Mouse (Mus musculus) limb, embryonic 11.5 days (tissue): ENCODE measurements at regions not wholly inside any gene's neighbourhood (a gene's known extent, or its start where the extent isn't known, plus 50 kb on each side); places are given as distances from the start of the nearest gene placed in this dataset.

Experiments
- ATAC-seq: fragments of 200-750 bp; cut with Nextera tagmentation; 2 replicates; pipeline ENCODE4 v1.8.0; 2017; ENCODE audit warnings: low read depth; ENCODE audit not compliant: insufficient number of reproducible peaks, low FRiP score, low TSS enrichment
- DNase-seq: peaks from one replicate; pipeline ENCODE4 v3.0.0-alpha.2; 2015; ENCODE audit warnings: low spot score
- H3K27ac ChIP-seq: fragments of 300-500 bp; sonication (generic); replicated peaks from 2 replicates; pipeline ENCODE4 v1.5.1; 2014; ENCODE audit warnings: low read depth, mild to moderate bottlenecking, low read length
- H3K27me3 ChIP-seq: fragments of 300-500 bp; sonication (generic); 2 replicates; pipeline ENCODE4 v1.6.1; 2014; ENCODE audit warnings: mild to moderate bottlenecking, low read length, mixed read lengths; ENCODE audit not compliant: control insufficient read depth, insufficient read depth
- H3K36me3 ChIP-seq: fragments of 300-500 bp; sonication (generic); 2 replicates; pipeline ENCODE4 v1.6.1; 2014; ENCODE audit warnings: mild to moderate bottlenecking, low read length, moderate library complexity, mixed read lengths; ENCODE audit not compliant: control insufficient read depth, insufficient read depth
- H3K4me1 ChIP-seq: fragments of 300-500 bp; sonication (generic); 2 replicates; pipeline ENCODE4 v1.6.1; 2014; ENCODE audit warnings: low read length, mixed read lengths; ENCODE audit not compliant: control insufficient read depth, insufficient read depth
- H3K4me2 ChIP-seq: fragments of 300-500 bp; sonication (generic); 2 replicates; pipeline ENCODE4 v1.6.1; 2014; ENCODE audit warnings: low read depth, mild to moderate bottlenecking, moderate library complexity; ENCODE audit not compliant: severe bottlenecking
- H3K4me3 ChIP-seq: fragments of 300-500 bp; sonication (generic); 2 replicates; pipeline ENCODE4 v1.5.1; 2014; ENCODE audit warnings: low read depth, low read length
- H3K9ac ChIP-seq: fragments of 300-500 bp; sonication (generic); 2 replicates; pipeline ENCODE4 v1.6.1; 2014; ENCODE audit warnings: mild to moderate bottlenecking, low read length
- H3K9me3 ChIP-seq: fragments of 300-500 bp; sonication (generic); 2 replicates; pipeline ENCODE4 v1.6.1; 2016; ENCODE audit warnings: low read length; ENCODE audit not compliant: control insufficient read depth
- WGBS: fragments of 180-500 bp; shearing (Covaris S2); extraction: QIAGEN DNeasy Blood & Tissue Kit; methylation state at CpG from one replicate; pipeline ENCODE4 v1.1.7; 2014; 5-methylcytosine and 5-hydroxymethylcytosine counted together

GRCm38 (mm10) chr6:126287166-126287565 lies 120.5 kb upstream of the Ntf3 start:
- DNase-seq (no peak), ATAC-seq (no peak)
- no peak overlapping the region for H3K4me3 ChIP-seq
- WGBS: 82% methylated on average over 4 of the region's 4 CpGs
- H3K36me3 ChIP-seq: no peaks in the 10 kb centered on the region
- H3K9ac ChIP-seq: no peak overlapping the region
- no peak overlapping the region for H3K27ac ChIP-seq
- H3K27me3 ChIP-seq: no peaks in the 10 kb centered on the region
- H3K4me2 ChIP-seq: no peak overlapping the region
- no peaks in the 10 kb centered on the region for H3K4me1 ChIP-seq
- H3K9me3 ChIP-seq: no peaks in the 10 kb centered on the region

GRCm38 (mm10) chr6:126286201-126286600 lies 119.5 kb upstream of the Ntf3 start:
- H3K4me2 ChIP-seq: no peak overlapping the region
- no peak overlapping the region for H3K9ac ChIP-seq
- DNase-seq: no peak
- 87% methylated on average over 2 of the region's 2 CpGs for WGBS
- no peaks in the 10 kb centered on the region for H3K9me3 ChIP-seq
- H3K4me3 ChIP-seq: no peak overlapping the region
- no peaks in the 10 kb centered on the region for H3K27me3 ChIP-seq
- no peaks in the 10 kb centered on the region for H3K36me3 ChIP-seq
- H3K4me1 ChIP-seq: no peaks in the 10 kb centered on the region
- ATAC-seq: no peak
- no peak overlapping the region for H3K27ac ChIP-seq

- H3K9me3 ChIP-seq: no peaks in the 10 kb centered on the region
- no peak overlapping the region for H3K27ac ChIP-seq
- H3K4me2 ChIP-seq: no peak overlapping the region
- no peaks in the 10 kb centered on the region for H3K4me1 ChIP-seq
- no peak overlapping the region for H3K9ac ChIP-seq
- H3K36me3 ChIP-seq: no peaks in the 10 kb centered on the region
- ATAC-seq (no peak), DNase-seq (no peak)
- H3K4me3 ChIP-seq: no peak overlapping the region
- H3K27me3 ChIP-seq: no peaks in the 10 kb centered on the region
- 90% methylated on average over 7 of the region's 7 CpGs for WGBS
Measured at GRCm38 (mm10) chr6:126284409-126284808, 117.7 kb upstream of the Ntf3 start.

GRCm38 (mm10) chr6:126280352-126280751 lies 113.6 kb upstream of the Ntf3 start:
- no peak overlapping the region for H3K27ac ChIP-seq
- no peaks in the 10 kb centered on the region for H3K27me3 ChIP-seq
- WGBS: 87% methylated on average over 3 of the region's 3 CpGs
- DNase-seq (no peak), ATAC-seq (no peak)
- no peaks in the 10 kb centered on the region for H3K36me3 ChIP-seq
- no peaks in the 10 kb centered on the region for H3K4me1 ChIP-seq
- no peaks in the 10 kb centered on the region for H3K9me3 ChIP-seq
- H3K9ac ChIP-seq: no peak overlapping the region
- no peak overlapping the region for H3K4me2 ChIP-seq
- H3K4me3 ChIP-seq: no peak overlapping the region

GRCm38 (mm10) chr6:126245986-126246385 lies 79.3 kb upstream of the Ntf3 start:
- Histone ChIP-seq H3K4me3 (no peak overlapping the region), H3K4me1 (no peaks in the 10 kb centered on the region), H3K27me3 (no peaks in the 10 kb centered on the region), H3K36me3 (no peaks in the 10 kb centered on the region), H3K9ac (no peak overlapping the region), H3K4me2 (no peak overlapping the region), H3K27ac (no peak overlapping the region), H3K9me3 (no peaks in the 10 kb centered on the region)
- ATAC-seq (no peak), DNase-seq (no peak)
- WGBS: 87% methylated on average over 5 of the region's 5 CpGs

GRCm38 (mm10) chr6:126245431-126245830 lies 78.7 kb upstream of the Ntf3 start:
- Histone ChIP-seq H3K4me1 (no peaks in the 10 kb centered on the region), H3K27me3 (no peaks in the 10 kb centered on the region), H3K9me3 (no peaks in the 10 kb centered on the region), H3K4me2 (no peak overlapping the region), H3K36me3 (no peaks in the 10 kb centered on the region), H3K4me3 (no peak overlapping the region), H3K27ac (no peak overlapping the region), H3K9ac (no peak overlapping the region)
- DNase-seq (no peak), ATAC-seq (no peak)
- WGBS: 84% methylated on average over 3 of the region's 3 CpGs

GRCm38 (mm10) chr6:126242299-126242698 lies 75.6 kb upstream of the Ntf3 start:
- no peaks in the 10 kb centered on the region for H3K36me3 ChIP-seq
- DNase-seq (no peak), ATAC-seq (no peak)
- H3K4me3 ChIP-seq: no peak overlapping the region
- 54% methylated on average over 2 of the region's 2 CpGs for WGBS
- no peak overlapping the region for H3K9ac ChIP-seq
- H3K4me2 ChIP-seq: no peak overlapping the region
- H3K4me1 ChIP-seq: no peaks in the 10 kb centered on the region
- H3K9me3 ChIP-seq: no peaks in the 10 kb centered on the region
- no peaks in the 10 kb centered on the region for H3K27me3 ChIP-seq
- H3K27ac ChIP-seq: no peak overlapping the region

GRCm38 (mm10) chr6:126240256-126240655 lies 73.5 kb upstream of the Ntf3 start:
- no peak overlapping the region for H3K4me2 ChIP-seq
- 61% methylated on average over 1 of the region's 1 CpGs for WGBS
- H3K9ac ChIP-seq: no peak overlapping the region
- ATAC-seq (no peak), DNase-seq (no peak)
- no peak overlapping the region for H3K4me3 ChIP-seq
- no peak overlapping the region for H3K27ac ChIP-seq
- H3K27me3 ChIP-seq: no peaks in the 10 kb centered on the region
- H3K36me3 ChIP-seq: no peaks in the 10 kb centered on the region
- H3K4me1 ChIP-seq: no peaks in the 10 kb centered on the region
- no peaks in the 10 kb centered on the region for H3K9me3 ChIP-seq
